Mouse (Mus musculus) neural tube, embryonic 15.5 days (tissue): ENCODE measurements around the gene Cracr2b. TPM values are rescaled to one million over a fixed set of nuclear protein-coding genes. Genes with fewer than 3 reads are reported as not detected.

Experiments used
- ATAC-seq: fragments of 200-750 bp; cut with Nextera tagmentation; 2 replicates; pipeline ENCODE4 v1.8.0; 2017; ENCODE audit warnings: mild to moderate bottlenecking, moderate TSS enrichment, moderate library complexity; ENCODE audit not compliant: low FRiP score
- H3K27ac ChIP-seq: fragments of 300-500 bp; sonication (generic); replicated peaks from 2 replicates; pipeline ENCODE4 v1.5.1; 2015; ENCODE audit warnings: mild to moderate bottlenecking, inconsistent platforms
- H3K27me3 ChIP-seq: fragments of 300-500 bp; sonication (generic); replicated peaks from 2 replicates; pipeline ENCODE4 v1.6.1; 2015; ENCODE audit warnings: inconsistent platforms
- H3K36me3 ChIP-seq: fragments of 300-500 bp; sonication (generic); 2 replicates; pipeline ENCODE4 v1.6.1; 2015; ENCODE audit warnings: inconsistent platforms
- H3K4me1 ChIP-seq: fragments of 300-500 bp; sonication (generic); 2 replicates; pipeline ENCODE4 v1.6.1; 2015; ENCODE audit warnings: inconsistent platforms
- H3K4me2 ChIP-seq: fragments of 300-500 bp; sonication (generic); 2 replicates; pipeline ENCODE4 v1.6.1; 2015; ENCODE audit warnings: inconsistent platforms, mild to moderate bottlenecking, moderate library complexity
- H3K4me3 ChIP-seq: fragments of 300-500 bp; sonication (generic); replicated peaks from 2 replicates; pipeline ENCODE4 v1.5.1; 2015; ENCODE audit warnings: mild to moderate bottlenecking, inconsistent platforms
- H3K9ac ChIP-seq: fragments of 300-500 bp; sonication (generic); replicated peaks from 2 replicates; pipeline ENCODE4 v1.6.1; 2015; ENCODE audit warnings: mild to moderate bottlenecking, inconsistent platforms
- H3K9me3 ChIP-seq: fragments of 300-500 bp; sonication (generic); replicated peaks from 2 replicates; pipeline ENCODE4 v1.6.1; 2016; ENCODE audit warnings: inconsistent platforms
- WGBS: fragments of 180-500 bp; shearing (Covaris S2); methylation state at CpG from one replicate; pipeline ENCODE4 v1.1.7; 2015; ENCODE audit warnings: mixed read lengths; 5-methylcytosine and 5-hydroxymethylcytosine counted together
- polyA plus RNA-seq: library from polyadenylated mRNA; unstranded; fragments of >200 nt; fragmentation: Nextera tagmentation; extraction: Ambion mirVana; gene quantifications from 2 replicates; pipeline ENCODE4 v1.2.1, GENCODE M21; 2015

Gene Cracr2b
- polyA plus RNA-seq, 1 experiment from 2014 or later = 7.1 TPM

DNA sequence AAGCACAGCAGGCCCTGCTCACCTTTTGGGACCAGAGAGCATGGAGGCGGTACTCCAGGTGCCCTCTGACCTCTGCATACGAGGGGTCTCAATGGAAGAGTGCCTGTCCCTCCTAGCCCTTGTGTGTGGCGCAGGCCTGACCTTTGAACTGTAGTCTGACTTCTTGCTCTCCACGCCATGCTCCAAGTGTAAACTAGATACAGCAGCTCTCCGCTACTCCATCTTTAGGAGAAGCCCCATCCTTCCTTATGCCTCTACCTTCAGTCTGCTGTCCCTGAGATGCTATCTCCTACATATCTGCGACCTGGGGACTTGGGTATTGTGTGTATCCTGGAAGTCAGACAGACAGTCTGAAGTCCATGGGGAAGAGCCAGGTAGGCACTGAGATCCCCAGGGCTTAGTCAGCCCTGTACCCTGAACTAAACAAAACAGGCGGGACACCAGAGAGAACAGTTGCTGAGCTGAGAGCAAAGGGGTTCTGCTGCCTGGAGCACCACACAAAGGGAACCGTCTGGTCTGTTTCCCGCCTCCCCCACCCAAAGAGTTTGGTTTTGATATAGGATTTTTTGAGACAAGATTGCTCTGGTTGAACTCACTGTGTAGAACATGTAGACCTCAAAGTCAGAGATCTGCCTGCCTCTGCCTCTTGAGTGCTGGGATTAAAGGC is 24.9 kb upstream of the Cracr2b start:
- H3K4me2 ChIP-seq = peak overlapping the region; percentile 91
- H3K4me1 ChIP-seq = peaks cover 62% of the 10 kb centered on the region
- peaks cover 26% of the 10 kb centered on the region for H3K36me3 ChIP-seq
- H3K4me3 ChIP-seq = peak overlapping the region; percentile 69
- ATAC-seq = no peak
- 78% methylated on average over 9 of the region's 9 CpGs for WGBS
- no peaks in the 10 kb centered on the region for H3K9me3 ChIP-seq
- peak overlapping the region; percentile 77; the same call in 1 of the 2 replicates for H3K27ac ChIP-seq
- H3K9ac ChIP-seq = peak overlapping the region; percentile 75; the same call in 1 of the 2 replicates
- H3K27me3 ChIP-seq = no peaks in the 10 kb centered on the region

- 40% methylated on average over 2 of the region's 2 CpGs for WGBS
- H3K4me3 ChIP-seq = peak overlapping the region; percentile 69
- no peak for ATAC-seq
- H3K4me2 ChIP-seq = peak overlapping the region; percentile 91
- peak overlapping the region; percentile 88; the same call in 1 of the 2 replicates for H3K27ac ChIP-seq
- no peaks in the 10 kb centered on the region for H3K27me3 ChIP-seq
- peaks cover 62% of the 10 kb centered on the region for H3K4me1 ChIP-seq
- peaks cover 21% of the 10 kb centered on the region for H3K36me3 ChIP-seq
- no peaks in the 10 kb centered on the region for H3K9me3 ChIP-seq
- peak overlapping the region; percentile 75; the same call in 1 of the 2 replicates for H3K9ac ChIP-seq
Observed at GRCm38 (mm10) chr7:141436523-141436892, 24.4 kb upstream of the Cracr2b start.

DNA sequence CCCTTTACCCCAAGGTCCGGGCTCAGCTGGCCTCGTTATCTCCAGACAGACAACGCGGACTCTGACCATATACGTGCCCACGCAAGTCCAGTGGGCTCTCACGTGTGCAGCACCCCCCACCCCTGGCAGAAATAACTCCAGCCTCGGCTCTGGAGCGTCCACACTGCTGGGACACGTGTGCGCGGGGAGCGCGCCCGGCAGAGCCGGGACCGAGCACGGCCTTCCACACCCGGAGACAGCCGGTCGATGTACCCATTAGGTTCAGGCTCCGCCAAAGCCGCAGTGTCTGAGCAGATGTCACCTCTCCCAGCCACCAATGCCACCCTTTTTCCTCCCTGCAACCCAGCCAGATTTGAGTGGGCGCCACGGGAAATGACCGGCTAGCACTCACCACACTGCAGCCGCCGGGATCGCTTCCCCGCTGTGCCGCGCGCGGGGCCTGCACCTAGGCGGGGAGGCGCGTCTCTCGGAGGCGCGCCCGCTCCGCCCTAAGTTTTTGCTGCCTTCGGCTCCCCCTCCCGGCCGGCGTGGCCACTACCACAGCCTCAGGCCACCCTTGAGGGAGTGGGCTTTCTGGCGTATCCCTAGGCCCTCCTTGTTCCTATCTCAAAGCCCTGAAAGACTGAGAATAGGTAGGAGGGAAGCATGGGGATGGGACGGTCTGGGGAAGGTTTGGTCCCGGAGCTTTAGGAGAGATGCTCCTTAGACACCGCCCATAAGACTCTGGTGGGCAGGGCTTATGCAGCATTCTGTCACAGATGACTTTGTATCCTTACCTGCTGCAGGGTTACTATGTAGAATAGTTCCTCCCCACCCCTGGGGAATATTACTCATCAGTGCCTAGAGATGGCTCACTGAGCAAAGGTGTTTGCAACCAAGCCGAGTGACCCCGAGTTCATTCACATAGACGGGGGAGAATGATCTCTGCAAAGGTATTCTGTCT is 23.4 kb upstream of the Cracr2b start, which contains the start of gene Slc25a22:
Gene Slc25a22, minus strand, starts transcription at position 715 of the 943 bp plus-strand sequence.
- Histone ChIP-seq H3K27ac (peak within 1 kb of the TSS; percentile 88), H3K27me3 (no peaks in the 10 kb centered on the region), H3K4me3 (peak within 1 kb of the TSS; percentile 69), H3K4me1 (peaks cover 66% of the 10 kb centered on the region), H3K9ac (peak within 1 kb of the TSS; percentile 75), H3K9me3 (no peaks in the 10 kb centered on the region), H3K36me3 (peaks cover 12% of the 10 kb centered on the region), H3K4me2 (peak within 1 kb of the TSS; percentile 91)
- 5% methylated on average over 53 of the region's 53 CpGs for WGBS
- ATAC-seq = peak; percentile 79

DNA sequence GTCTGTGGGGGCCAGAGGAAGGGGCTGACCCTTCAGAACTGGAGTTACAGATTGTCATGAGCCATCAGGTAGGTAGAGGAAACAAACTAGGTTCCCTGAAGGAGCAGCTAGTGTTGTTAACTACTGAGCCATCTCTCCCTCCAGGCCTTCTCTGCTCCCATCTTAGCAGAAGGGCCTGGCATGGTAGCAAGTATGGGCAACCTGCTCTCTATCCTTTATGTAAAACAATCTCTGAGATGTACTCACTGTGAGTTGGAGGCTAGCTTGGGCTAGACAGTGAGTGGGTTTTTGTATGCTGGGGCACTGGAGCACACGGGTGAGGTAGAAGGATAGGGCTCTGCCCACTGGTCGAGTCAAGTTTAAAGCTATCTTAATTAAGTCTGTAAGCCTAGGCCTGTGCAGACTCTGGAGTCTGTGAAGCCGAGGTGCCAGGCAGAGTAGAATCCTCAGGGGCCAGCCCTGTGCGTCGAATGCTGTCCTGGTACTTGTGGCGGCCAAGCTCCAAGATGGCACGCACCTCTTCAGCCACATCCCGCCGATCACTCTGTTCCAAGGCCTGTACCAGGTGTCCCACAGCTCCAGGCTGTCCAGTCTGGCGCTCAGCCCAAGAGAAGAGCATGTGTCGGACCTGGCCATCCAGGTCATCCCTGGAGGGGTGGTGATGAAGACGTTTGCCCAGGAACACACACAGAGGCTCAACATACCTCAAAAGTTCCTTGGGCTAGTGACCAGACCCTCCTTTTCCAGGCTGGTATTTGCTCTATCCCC is 22.5 kb upstream of the Cracr2b start:
- H3K4me1 ChIP-seq = peaks cover 65% of the 10 kb centered on the region
- no peak overlapping the region for H3K9ac ChIP-seq

GRCm38 (mm10) chr7:141439140-141439679 is 21.7 kb upstream of the Cracr2b start:
- ATAC-seq = no peak
- Histone ChIP-seq H3K9ac (no peak overlapping the region), H3K4me3 (no peak overlapping the region), H3K27me3 (no peaks in the 10 kb centered on the region), H3K4me1 (peaks cover 65% of the 10 kb centered on the region), H3K27ac (no peak overlapping the region), H3K4me2 (no peak overlapping the region), H3K9me3 (no peaks in the 10 kb centered on the region), H3K36me3 (no peaks in the 10 kb centered on the region)
- WGBS = 98% methylated on average over 10 of the region's 10 CpGs

More for the DNA sequence above, 22.5 kb upstream of the Cracr2b start:
- WGBS = 91% methylated on average over 12 of the region's 12 CpGs
- no peaks in the 10 kb centered on the region for H3K27me3 ChIP-seq
- no peak for ATAC-seq
- no peak overlapping the region for H3K4me3 ChIP-seq
- H3K27ac ChIP-seq = peak overlapping the region; percentile 88; the same call in 1 of the 2 replicates
- no peaks in the 10 kb centered on the region for H3K9me3 ChIP-seq
- H3K4me2 ChIP-seq = peak overlapping the region; percentile 91; the same call in 1 of the 2 replicates
- H3K36me3 ChIP-seq = peaks cover 2% of the 10 kb centered on the region

DNA sequence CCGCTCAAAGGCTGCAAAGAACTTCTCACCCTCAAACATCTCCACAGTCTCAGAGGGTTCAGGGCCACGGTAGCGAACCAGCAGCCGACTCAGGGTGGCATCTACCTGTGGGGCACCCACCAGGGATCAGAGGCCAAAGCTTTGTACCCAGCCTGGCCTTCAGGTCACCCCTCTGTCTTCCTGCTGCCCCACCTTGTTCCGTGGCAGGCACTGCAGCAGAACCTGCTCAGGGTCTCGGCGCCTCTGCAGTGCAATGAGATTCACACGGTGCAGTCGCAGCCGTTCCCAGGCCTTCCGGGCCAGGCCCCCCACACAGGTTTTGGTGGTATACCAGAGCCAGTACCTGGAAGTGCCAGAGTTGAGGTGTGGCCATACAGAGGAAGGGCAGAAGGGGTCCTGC is 21.1 kb upstream of the Cracr2b start:
- Histone ChIP-seq H3K4me1 (peaks cover 62% of the 10 kb centered on the region), H3K4me3 (no peak overlapping the region), H3K4me2 (no peak overlapping the region), H3K27ac (no peak overlapping the region), H3K36me3 (no peaks in the 10 kb centered on the region), H3K27me3 (no peaks in the 10 kb centered on the region), H3K9ac (no peak overlapping the region), H3K9me3 (no peaks in the 10 kb centered on the region)
- WGBS = 94% methylated on average over 11 of the region's 11 CpGs
- no peak for ATAC-seq

GRCm38 (mm10) chr7:141440613-141441012 is 20.3 kb upstream of the Cracr2b start:
- Histone ChIP-seq H3K27me3 (no peaks in the 10 kb centered on the region), H3K4me2 (no peak overlapping the region), H3K36me3 (no peaks in the 10 kb centered on the region), H3K27ac (no peak overlapping the region), H3K4me3 (no peak overlapping the region), H3K9me3 (no peaks in the 10 kb centered on the region), H3K9ac (no peak overlapping the region), H3K4me1 (peaks cover 54% of the 10 kb centered on the region)
- WGBS = 22% methylated on average over 6 of the region's 6 CpGs
- no peak for ATAC-seq

GRCm38 (mm10) chr7:141441460-141441859 is 19.4 kb upstream of the Cracr2b start:
- 94% methylated on average over 9 of the region's 9 CpGs for WGBS
- Histone ChIP-seq H3K27ac (no peak overlapping the region), H3K4me3 (no peak overlapping the region), H3K27me3 (no peaks in the 10 kb centered on the region), H3K9ac (no peak overlapping the region), H3K4me1 (peaks cover 45% of the 10 kb centered on the region), H3K9me3 (no peaks in the 10 kb centered on the region), H3K36me3 (no peaks in the 10 kb centered on the region), H3K4me2 (no peak overlapping the region)
- ATAC-seq = no peak

GRCm38 (mm10) chr7:141442199-141442598 is 18.7 kb upstream of the Cracr2b start:
- Histone ChIP-seq H3K9me3 (no peaks in the 10 kb centered on the region), H3K4me1 (peaks cover 43% of the 10 kb centered on the region), H3K4me2 (peak overlapping the region; percentile 68; the same call in 1 of the 2 replicates), H3K36me3 (no peaks in the 10 kb centered on the region), H3K27me3 (no peaks in the 10 kb centered on the region), H3K27ac (no peak overlapping the region), H3K4me3 (no peak overlapping the region), H3K9ac (0 out of 2 replicates have a peak overlapping the region, but pooled peaks have one; percentile 7)
- WGBS = 93% methylated on average over 13 of the region's 13 CpGs
- ATAC-seq = no peak

GRCm38 (mm10) chr7:141443081-141443821 is 17.6 kb upstream of the Cracr2b start:
- H3K9ac ChIP-seq = peak overlapping the region; percentile 38; the same call in 1 of the 2 replicates
- no peak for ATAC-seq
- no peaks in the 10 kb centered on the region for H3K27me3 ChIP-seq
- H3K9me3 ChIP-seq = no peaks in the 10 kb centered on the region
- 25% methylated on average over 12 of the region's 12 CpGs for WGBS
- H3K27ac ChIP-seq = no peak overlapping the region
- peak overlapping the region; percentile 38 for H3K4me3 ChIP-seq
- H3K36me3 ChIP-seq = no peaks in the 10 kb centered on the region
- H3K4me1 ChIP-seq = peaks cover 39% of the 10 kb centered on the region
- peak overlapping the region; percentile 68 for H3K4me2 ChIP-seq
